Mouse (Mus musculus): Measurements from ENCODE around the gene Uox. TPM values are rescaled to one million over a fixed set of nuclear protein-coding genes. Genes with fewer than 3 reads are reported as not detected.

Uox gene
- total RNA-seq, 2 experiments from 2014 or later: 0.46 TPM; not detected in 1

- intact Hi-C loops (cut with DNase I): no loop called here
Observed at GRCm38 (mm10) chr3:146580039-146580729, 10.0 kb downstream of the Uox start.

DNA sequence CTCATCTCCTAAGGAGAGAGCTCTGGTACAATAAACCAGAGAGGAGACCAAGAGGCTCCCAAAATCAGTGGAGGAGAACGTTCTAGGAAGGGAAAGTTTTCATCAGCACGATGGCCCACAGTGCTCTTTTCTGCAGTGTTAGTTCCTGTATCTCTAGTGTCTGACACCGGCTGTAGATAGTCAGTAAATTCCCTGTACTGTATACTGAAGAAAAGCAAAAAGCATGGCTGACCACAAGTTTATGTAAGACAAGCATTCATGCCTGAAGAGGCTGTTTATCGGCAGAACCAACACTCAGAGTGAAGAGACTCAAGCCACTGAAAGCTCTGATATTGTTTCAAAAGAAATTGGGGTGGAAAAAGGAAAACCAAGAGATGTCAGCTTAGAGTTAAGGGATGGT is 13.3 kb downstream of the Uox start:
- no peak for DNase-seq
- intact Hi-C loops (cut with DNase I): no loop called here

More at GRCm38 (mm10) chr3:146580039-146580729, 10.0 kb downstream of the Uox start:
- DNase-seq: no peak

GRCm38 (mm10) chr3:146583908-146584307 is 13.7 kb downstream of the Uox start:
- DNase-seq: no peak
- intact Hi-C loops (cut with DNase I): no loop called here

DNA sequence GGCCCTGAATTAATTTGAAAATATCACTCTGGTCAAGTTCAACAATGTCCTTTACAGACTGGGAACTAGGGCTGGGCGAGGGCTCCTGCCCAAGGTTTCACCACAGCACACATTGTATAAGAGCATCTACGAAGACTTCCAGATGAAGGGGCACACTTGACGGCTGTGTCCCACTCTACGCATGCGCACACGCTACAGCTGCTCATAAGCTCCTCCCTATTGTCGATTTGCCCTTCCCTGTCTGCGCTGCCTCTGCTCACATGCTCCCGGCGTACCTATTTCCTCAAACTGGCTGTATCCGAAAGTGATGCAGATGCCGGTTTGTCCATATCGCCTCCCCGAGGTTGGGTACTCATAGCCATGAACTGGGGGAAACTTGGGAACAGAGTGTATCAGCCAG is 16.4 kb downstream of the Uox start:
- intact Hi-C loops (cut with DNase I): no loop called here
- DNase-seq: no peak

DNA sequence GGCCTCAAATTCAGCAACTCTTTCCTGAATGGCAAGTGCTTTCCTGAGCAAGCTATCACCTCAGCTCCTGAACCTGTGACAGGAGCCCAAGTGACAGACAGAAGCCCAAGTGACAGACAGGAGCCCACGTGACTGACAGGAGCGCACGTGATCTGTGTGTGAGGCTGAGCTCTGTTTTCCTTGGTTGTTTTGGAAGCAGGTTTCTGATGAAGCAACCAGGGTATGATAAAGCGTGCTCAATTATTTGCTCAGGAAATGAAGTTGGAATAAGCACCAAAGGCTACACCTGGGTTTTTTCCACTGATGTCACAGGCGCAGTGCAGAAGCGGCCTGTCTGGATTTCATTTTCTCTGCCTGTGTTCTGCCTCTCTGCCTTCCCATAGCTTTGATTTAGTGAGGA is 19.3 kb downstream of the Uox start:
- intact Hi-C loops (cut with DNase I): no loop called here
- DNase-seq: no peak

DNA sequence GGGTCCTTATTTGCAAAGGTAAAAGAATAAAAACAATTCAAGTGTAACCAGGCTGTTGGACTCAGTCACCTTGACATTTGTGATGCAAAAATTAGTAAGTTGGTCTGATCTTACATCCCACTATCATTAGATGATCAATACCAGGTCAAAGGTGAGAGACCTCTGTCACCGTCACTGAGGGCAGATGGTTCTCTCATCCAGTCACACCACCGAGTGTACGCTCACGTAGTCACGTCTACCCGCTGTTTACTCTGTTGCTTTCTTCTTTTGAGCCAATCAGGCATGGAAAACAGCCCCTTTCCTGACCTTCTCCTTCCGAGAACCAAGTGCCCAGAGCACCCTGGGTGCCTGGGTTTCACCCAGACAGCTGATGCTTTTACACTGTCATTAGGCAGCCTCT is 20.9 kb downstream of the Uox start:
- no peak for DNase-seq
- intact Hi-C loops (cut with DNase I): no loop called here

DNA sequence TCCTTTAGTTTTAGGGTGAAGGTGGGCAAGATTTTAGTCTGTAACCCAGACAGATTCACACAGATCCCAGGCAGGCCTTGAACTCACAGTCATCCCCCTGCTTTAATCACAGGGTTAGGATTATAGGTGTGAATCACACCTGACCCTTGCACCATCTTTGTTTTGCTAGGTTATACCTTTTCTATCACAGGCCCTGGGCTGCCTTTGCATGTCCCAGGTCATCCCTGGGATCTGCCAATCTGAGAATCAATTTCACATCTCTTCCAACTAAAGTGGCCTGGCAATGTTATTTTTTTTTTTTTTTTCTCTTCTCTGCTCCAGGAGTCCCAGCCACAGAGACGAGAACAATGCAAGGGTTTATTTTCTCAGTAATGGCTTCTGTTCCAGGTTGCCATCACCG is 21.4 kb downstream of the Uox start:
- intact Hi-C loops (cut with DNase I): no loop called here
- no peak for DNase-seq

DNA sequence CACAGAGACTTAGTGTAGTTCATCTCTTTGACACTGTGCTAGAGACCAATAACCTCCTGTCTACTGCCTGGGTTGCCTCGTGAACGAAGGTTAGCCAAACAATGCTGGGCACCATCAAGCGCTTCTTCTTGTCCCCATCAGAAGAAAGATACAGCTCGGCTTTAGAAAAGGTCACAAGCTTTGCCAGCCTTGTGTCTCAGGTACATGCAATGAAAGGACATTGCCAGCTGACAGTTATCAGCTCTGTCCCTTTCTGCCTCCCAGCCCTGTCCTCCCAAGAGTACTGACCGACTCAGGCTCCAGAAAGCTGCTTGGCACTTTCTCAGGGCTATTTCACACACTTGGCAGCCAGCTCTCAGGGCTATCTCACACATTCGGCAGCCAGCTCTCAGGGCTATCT is 25.2 kb downstream of the Uox start:
- DNase-seq: no peak
- intact Hi-C loops (cut with DNase I): no loop called here

GRCm38 (mm10) chr3:146596387-146596786 is 26.2 kb downstream of the Uox start:
- DNase-seq: no peak
- intact Hi-C loops (cut with DNase I): no loop called here

GRCm38 (mm10) chr3:146596864-146597263 is 26.6 kb downstream of the Uox start:
- intact Hi-C loops (cut with DNase I): no loop called here
- DNase-seq: no peak

GRCm38 (mm10) chr3:146598411-146598810 is 28.2 kb downstream of the Uox start:
- DNase-seq: no peak
- intact Hi-C loops (cut with DNase I): no loop called here

- intact Hi-C loops (cut with DNase I): no loop called here
- DNase-seq: no peak
Observed at GRCm38 (mm10) chr3:146599198-146599900, 29.1 kb downstream of the Uox start.

DNA sequence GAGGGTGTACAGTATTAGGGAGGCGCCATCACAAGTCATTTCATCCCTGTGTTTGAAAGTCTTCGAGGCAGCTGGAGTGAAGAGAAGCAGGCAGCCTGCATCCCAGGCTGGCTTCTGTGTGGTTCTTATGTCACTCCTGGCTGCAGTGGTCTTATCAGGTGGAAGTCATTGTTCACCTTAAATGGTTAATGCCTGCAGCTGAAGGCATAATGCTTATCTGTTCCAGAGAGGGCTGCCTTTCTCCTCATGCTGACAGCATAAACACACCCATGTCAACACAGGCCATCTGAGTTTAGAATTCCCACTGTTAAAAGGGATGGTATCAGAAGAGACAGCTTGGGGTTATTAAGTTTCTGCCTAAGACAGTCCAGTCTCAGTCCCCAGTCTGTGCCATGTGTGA is 31.0 kb downstream of the Uox start:
- DNase-seq: no peak
- intact Hi-C loops (cut with DNase I): no loop called here

DNA sequence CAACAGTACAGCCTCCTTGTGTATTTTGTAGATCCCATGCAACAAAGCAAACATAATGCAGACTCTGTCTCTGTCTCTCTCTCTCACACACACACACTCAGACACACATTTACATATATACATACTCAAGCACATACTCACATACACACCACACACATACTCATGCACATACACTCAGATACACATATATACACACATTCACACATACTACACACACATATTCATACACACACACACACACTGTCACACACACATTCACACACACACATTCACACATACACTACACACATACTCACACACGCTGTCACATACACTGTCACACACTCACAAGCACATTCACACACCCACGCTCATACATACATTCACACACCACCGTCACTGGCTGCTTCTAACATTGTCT is 32.3 kb downstream of the Uox start:
- no peak for DNase-seq
- intact Hi-C loops (cut with DNase I): no loop called here

GRCm38 (mm10) chr3:146604647-146605046 is 34.4 kb downstream of the Uox start:
- intact Hi-C loops (cut with DNase I): no loop called here
- no peak for DNase-seq

- intact Hi-C loops (cut with DNase I): no loop called here
- DNase-seq: no peak
Observed at GRCm38 (mm10) chr3:146607368-146607767, 37.1 kb downstream of the Uox start.

- intact Hi-C loops (cut with DNase I): no loop called here
Observed at GRCm38 (mm10) chr3:146610322-146610721, 40.1 kb downstream of the Uox start.

GRCm38 (mm10) chr3:146611261-146611660 is 41.0 kb downstream of the Uox start:
- intact Hi-C loops (cut with DNase I): no loop called here
- DNase-seq: no peak

More at GRCm38 (mm10) chr3:146610322-146610721, 40.1 kb downstream of the Uox start:
- DNase-seq: no peak

DNA sequence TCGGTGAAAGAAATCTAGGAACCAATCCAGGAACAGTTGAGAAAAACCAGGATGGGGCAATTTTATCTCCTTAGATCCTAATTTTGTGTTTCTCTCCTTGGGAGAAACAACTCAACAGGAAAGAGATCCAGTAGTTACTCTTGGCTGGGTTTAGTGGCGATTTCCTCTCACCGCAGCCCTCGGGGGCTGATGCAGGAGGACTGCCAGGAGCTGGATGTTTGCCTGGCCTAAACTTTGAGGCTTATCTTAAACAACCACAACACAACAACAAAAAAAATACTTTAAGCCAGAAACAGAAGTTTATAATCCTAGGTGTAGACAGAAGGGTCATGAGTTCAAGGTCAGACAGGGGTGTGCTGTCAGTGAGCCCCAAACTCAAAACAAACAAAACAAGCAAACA is 41.6 kb downstream of the Uox start:
- DNase-seq: peak in 1 of 2 experiments; percentile 17
- intact Hi-C loops (cut with DNase I): no loop called here

DNA sequence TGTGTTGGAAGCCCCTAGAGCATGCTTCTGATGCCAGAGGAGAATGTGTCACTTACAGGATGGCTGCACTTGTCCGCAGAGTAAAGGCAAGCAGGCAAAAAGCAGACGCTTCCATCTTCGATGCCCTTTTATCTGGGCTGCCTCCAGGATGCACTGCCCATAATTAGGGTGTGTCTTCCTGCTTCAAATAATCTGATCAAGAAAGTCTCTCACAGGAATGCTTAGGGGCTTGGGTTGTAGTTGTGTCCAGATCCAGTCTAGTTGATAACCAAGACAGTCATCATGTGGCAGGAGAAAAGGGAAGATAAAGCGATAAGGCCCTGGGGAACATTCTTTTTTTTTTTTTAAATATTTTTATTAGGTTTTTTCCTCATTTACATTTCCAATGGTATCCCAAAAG is 45.3 kb downstream of the Uox start, which contains the start of gene Dnase2b:
Gene Dnase2b (minus strand): TSS at position 101 of the 400 bp plus-strand sequence.
- intact Hi-C loops (cut with DNase I): no loop called here
- DNase-seq: no peak

GRCm38 (mm10) chr3:146616533-146617283 is 46.5 kb downstream of the Uox start:
- intact Hi-C loops (cut with DNase I): no loop called here
- no peak for DNase-seq
